Mouse (Mus musculus): Measurements from ENCODE around the gene Dhcr24. TPM values are rescaled to one million over a fixed set of nuclear protein-coding genes. Genes with fewer than 3 reads are reported as not detected.

Dhcr24 gene
- polyA plus RNA-seq, 1 experiment from 2014 or later, result 9.8 TPM

- no peak overlapping the region for H3K9ac ChIP-seq
- H3K27ac ChIP-seq, result no peak overlapping the region
- H3K4me1 ChIP-seq, result no peaks in the 10 kb centered on the region
- no peak overlapping the region for H3K4me2 ChIP-seq
- H3K4me3 ChIP-seq (replicated peaks), result no peak overlapping the region
- H3K36me3 ChIP-seq (replicated peaks), result no peaks in the 10 kb centered on the region
- H3K9me3 ChIP-seq, result no peaks in the 10 kb centered on the region
- no peak for ATAC-seq (ENCODE audit: low FRiP score)
- WGBS, result 70% methylated on average over 3 of the region's 3 CpGs
- H3K27me3 ChIP-seq, result no peaks in the 10 kb centered on the region
Observed at GRCm38 (mm10) chr4:106541491-106541890, 19.3 kb upstream of the Dhcr24 start.

DNA sequence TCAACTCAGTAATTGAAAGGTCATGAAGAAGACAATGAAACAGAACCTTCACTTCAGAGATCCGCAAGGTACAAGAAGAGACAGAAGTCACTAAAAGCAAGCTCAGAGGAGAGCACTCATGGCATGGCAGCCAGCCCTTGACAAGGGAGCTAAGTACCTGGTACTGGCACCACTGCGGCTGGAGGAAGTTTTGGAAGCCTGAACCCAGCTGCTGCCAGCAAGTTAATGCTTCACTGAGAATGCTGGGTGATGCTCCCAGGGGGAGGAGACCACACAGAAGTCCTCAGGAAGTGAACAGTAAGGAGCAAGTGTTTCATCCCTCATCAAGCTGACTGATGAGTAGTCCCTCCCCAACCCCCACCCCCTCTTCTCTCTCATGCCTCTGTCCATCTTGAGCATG is 18.6 kb upstream of the Dhcr24 start:
- Histone ChIP-seq H3K9ac (no peak overlapping the region), H3K4me3 (replicated peaks) (no peak overlapping the region), H3K27me3 (no peaks in the 10 kb centered on the region), H3K36me3 (replicated peaks) (no peaks in the 10 kb centered on the region), H3K4me1 (no peaks in the 10 kb centered on the region), H3K9me3 (no peaks in the 10 kb centered on the region), H3K27ac (no peak overlapping the region), H3K4me2 (no peak overlapping the region)
- 97% methylated on average over 2 of the region's 2 CpGs for WGBS
- ATAC-seq (ENCODE audit: low FRiP score), result no peak

- WGBS, result 72% methylated on average over 8 of the region's 8 CpGs
- H3K4me1 ChIP-seq, result no peaks in the 10 kb centered on the region
Observed at GRCm38 (mm10) chr4:106545817-106546373, 14.9 kb upstream of the Dhcr24 start.

GRCm38 (mm10) chr4:106546896-106547295 is 13.9 kb upstream of the Dhcr24 start:
- Histone ChIP-seq H3K9ac (no peak overlapping the region), H3K36me3 (replicated peaks) (no peaks in the 10 kb centered on the region), H3K4me1 (no peaks in the 10 kb centered on the region), H3K27ac (no peak overlapping the region), H3K27me3 (no peaks in the 10 kb centered on the region), H3K4me3 (replicated peaks) (no peak overlapping the region), H3K4me2 (no peak overlapping the region), H3K9me3 (no peaks in the 10 kb centered on the region)
- ATAC-seq (ENCODE audit: low FRiP score), result no peak
- WGBS, result 81% methylated on average over 1 of the region's 1 CpGs

More at GRCm38 (mm10) chr4:106545817-106546373, 14.9 kb upstream of the Dhcr24 start:
- no peak overlapping the region for H3K27ac ChIP-seq
- H3K27me3 ChIP-seq, result no peaks in the 10 kb centered on the region
- no peaks in the 10 kb centered on the region for H3K9me3 ChIP-seq
- no peak overlapping the region for H3K4me2 ChIP-seq
- H3K36me3 ChIP-seq (replicated peaks), result no peaks in the 10 kb centered on the region
- H3K4me3 ChIP-seq (replicated peaks), result no peak overlapping the region
- ATAC-seq (ENCODE audit: low FRiP score), result no peak
- H3K9ac ChIP-seq, result no peak overlapping the region

- no peaks in the 10 kb centered on the region for H3K9me3 ChIP-seq
- no peak overlapping the region for H3K9ac ChIP-seq
- no peak for ATAC-seq (ENCODE audit: low FRiP score)
- no peaks in the 10 kb centered on the region for H3K4me1 ChIP-seq
- 76% methylated on average over 3 of the region's 3 CpGs for WGBS
- H3K4me2 ChIP-seq, result no peak overlapping the region
- H3K27me3 ChIP-seq, result no peaks in the 10 kb centered on the region
- no peak overlapping the region for H3K4me3 ChIP-seq (replicated peaks)
- H3K36me3 ChIP-seq (replicated peaks), result no peaks in the 10 kb centered on the region
- no peak overlapping the region for H3K27ac ChIP-seq
Observed at GRCm38 (mm10) chr4:106548113-106548512, 12.7 kb upstream of the Dhcr24 start.

DNA sequence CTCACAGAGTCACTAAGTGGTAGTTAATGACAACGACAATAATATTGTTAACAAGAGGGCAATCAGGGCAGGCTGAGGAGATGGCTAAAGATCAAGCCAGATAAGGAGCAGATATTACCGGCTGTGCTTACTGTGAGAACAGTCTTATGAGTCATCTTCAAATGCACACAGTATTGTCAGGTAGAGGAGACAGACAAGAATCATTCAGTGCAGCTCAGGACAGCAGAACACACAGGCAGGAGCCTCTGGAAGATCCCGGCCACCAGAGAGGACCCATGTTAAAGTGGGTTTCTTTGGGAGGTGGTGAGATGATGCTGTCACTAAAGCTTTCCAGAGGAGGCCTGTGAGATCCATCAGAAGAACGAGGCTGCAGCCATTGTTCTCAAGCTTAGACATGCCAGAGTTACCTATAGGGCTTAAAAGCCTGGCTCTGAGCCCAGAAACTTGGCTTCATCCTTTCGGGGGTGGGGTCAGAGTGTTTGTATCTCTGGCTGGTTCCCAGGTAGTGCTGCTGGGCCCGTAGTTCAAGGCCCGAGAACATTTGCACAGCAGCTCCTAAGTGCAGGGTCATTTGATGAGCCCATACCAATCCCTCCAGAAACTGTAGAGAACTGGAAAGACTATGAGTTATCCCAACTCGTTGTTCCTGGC is 10.2 kb upstream of the Dhcr24 start:
- Histone ChIP-seq H3K4me3 (replicated peaks) (no peak overlapping the region), H3K9ac (no peak overlapping the region), H3K27ac (no peak overlapping the region), H3K4me1 (no peaks in the 10 kb centered on the region), H3K4me2 (no peak overlapping the region), H3K27me3 (no peaks in the 10 kb centered on the region), H3K36me3 (replicated peaks) (no peaks in the 10 kb centered on the region), H3K9me3 (no peaks in the 10 kb centered on the region)
- ATAC-seq (ENCODE audit: low FRiP score), result no peak
- WGBS, result 75% methylated on average over 8 of the region's 8 CpGs

DNA sequence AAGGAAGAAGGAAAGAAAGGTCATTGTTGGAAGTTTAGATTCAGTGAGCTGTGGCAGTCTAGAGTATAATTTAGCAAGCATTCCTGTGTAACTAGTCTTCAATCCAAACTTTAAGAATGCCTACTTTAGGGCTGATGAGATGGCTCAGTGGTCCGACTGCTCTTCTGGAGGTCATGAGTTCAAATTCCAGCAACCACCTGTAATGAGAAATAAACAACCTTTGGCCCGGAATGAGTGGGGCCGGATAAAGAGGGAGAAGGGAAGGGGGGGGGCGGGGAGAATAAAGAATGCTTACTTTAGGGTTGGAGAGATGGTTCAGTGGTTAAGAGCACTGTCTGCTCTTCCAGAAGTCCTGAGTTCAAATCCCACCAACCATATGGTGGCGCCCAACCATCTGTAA is 3.6 kb upstream of the Dhcr24 start:
- Histone ChIP-seq H3K36me3 (replicated peaks) (no peaks in the 10 kb centered on the region), H3K4me1 (peaks cover 18% of the 10 kb centered on the region), H3K4me3 (replicated peaks) (no peak overlapping the region), H3K27ac (no peak overlapping the region), H3K9me3 (no peaks in the 10 kb centered on the region), H3K4me2 (no peak overlapping the region), H3K9ac (no peak overlapping the region), H3K27me3 (no peaks in the 10 kb centered on the region)
- 87% methylated on average over 5 of the region's 5 CpGs for WGBS
- ATAC-seq (ENCODE audit: low FRiP score), result no peak

DNA sequence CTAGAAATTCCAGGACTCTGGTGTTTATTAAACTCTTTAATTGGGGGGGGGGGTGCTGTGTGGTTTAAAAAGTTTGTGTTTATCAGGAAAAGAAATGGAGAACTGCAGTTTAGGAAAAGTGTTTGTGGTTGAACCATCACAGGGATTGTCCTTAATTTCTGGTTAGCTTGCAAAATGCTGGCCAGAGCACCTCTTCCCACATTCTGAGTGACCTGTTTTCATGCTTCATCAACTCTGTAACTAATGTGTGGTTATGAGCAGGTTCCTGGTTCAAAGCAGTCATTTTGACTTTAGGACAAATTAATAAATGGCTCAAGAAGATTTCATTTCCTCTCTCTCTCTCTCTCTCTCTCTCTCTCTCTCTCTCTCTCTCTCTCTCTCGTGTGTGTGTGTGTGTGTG is 2.9 kb upstream of the Dhcr24 start:
- no CpG with 5 or more reads among the region's 1 CpGs for WGBS
- Histone ChIP-seq H3K36me3 (replicated peaks) (no peaks in the 10 kb centered on the region), H3K4me2 (no peak overlapping the region), H3K27me3 (no peaks in the 10 kb centered on the region), H3K4me3 (replicated peaks) (no peak overlapping the region), H3K9ac (no peak overlapping the region), H3K27ac (no peak overlapping the region), H3K4me1 (peaks cover 25% of the 10 kb centered on the region), H3K9me3 (no peaks in the 10 kb centered on the region)
- ATAC-seq (ENCODE audit: low FRiP score), result no peak

- Histone ChIP-seq H3K9me3 (no peaks in the 10 kb centered on the region), H3K27ac (no peak overlapping the region), H3K36me3 (replicated peaks) (peaks cover 9% of the 10 kb centered on the region), H3K4me1 (peaks cover 40% of the 10 kb centered on the region), H3K4me2 (peak overlapping the region; percentile 95), H3K4me3 (replicated peaks) (peak overlapping the region; percentile 89), H3K9ac (peak overlapping the region; percentile 44; the same call in 1 of the 2 replicates), H3K27me3 (no peaks in the 10 kb centered on the region)
- ATAC-seq (ENCODE audit: low FRiP score), result no peak
- WGBS, result 30% methylated on average over 13 of the region's 13 CpGs
Observed at GRCm38 (mm10) chr4:106559343-106560212, 1.3 kb upstream of the Dhcr24 start.

DNA sequence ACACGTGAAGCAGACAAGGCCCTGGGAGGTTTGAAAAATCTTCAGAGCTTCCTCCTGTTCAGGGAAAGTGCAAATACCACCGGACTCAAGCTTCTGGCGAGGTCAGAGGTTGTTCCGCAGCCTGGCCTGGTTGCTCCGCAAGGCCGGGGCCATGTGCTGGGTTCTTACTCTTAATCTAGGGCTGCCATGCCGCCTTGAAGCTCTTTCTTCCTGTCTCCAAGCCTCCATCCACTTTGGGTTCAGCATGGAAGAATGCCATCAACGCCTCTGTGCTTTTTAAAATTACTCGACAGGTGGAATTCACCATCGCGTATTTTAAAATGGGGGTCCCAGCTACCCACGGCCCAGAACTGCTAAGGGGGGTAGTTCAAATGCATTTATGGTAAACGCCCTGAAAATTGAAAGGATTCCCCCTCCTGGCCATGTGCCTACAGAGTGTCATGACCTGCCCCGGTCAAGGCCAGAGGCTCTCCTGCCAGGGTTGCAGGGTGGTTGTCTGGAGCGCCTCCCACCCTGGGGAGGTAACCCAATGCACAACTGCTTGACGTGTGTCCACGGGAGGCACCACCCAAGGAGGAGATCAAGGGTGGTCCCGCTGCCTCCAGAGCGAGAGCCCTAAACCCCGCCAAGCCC is 509 bp upstream of the Dhcr24 start:
- H3K9me3 ChIP-seq, result no peaks in the 10 kb centered on the region
- H3K27me3 ChIP-seq, result no peaks in the 10 kb centered on the region
- H3K9ac ChIP-seq, result peak overlapping the region; percentile 44
- peaks cover 17% of the 10 kb centered on the region for H3K36me3 ChIP-seq (replicated peaks)
- H3K4me1 ChIP-seq, result peaks cover 40% of the 10 kb centered on the region
- H3K4me2 ChIP-seq, result peak overlapping the region; percentile 95
- WGBS, result under 1% methylated on average over 20 of the region's 20 CpGs
- peak overlapping the region; percentile 89 for H3K4me3 ChIP-seq (replicated peaks)
- H3K27ac ChIP-seq, result peak overlapping the region; percentile 90
- ATAC-seq (ENCODE audit: low FRiP score), result peak; percentile 3; the same call in 1 of the 2 replicates

- H3K4me1 ChIP-seq, result peaks cover 40% of the 10 kb centered on the region
- peak overlapping the region; percentile 88 for H3K9ac ChIP-seq
- H3K4me3 ChIP-seq (replicated peaks), result peak overlapping the region; percentile 89
- WGBS, result 11% methylated on average over 6 of the region's 6 CpGs
- H3K27ac ChIP-seq, result no peak overlapping the region
- H3K27me3 ChIP-seq, result no peaks in the 10 kb centered on the region
- peak overlapping the region; percentile 95 for H3K4me2 ChIP-seq
- H3K36me3 ChIP-seq (replicated peaks), result peaks cover 34% of the 10 kb centered on the region
- no peaks in the 10 kb centered on the region for H3K9me3 ChIP-seq
- no peak for ATAC-seq (ENCODE audit: low FRiP score)
Observed at GRCm38 (mm10) chr4:106562006-106562405, 1.2 kb downstream of the Dhcr24 start.
